Mouse (Mus musculus): ENCODE data around the gene Prep.

DNA sequence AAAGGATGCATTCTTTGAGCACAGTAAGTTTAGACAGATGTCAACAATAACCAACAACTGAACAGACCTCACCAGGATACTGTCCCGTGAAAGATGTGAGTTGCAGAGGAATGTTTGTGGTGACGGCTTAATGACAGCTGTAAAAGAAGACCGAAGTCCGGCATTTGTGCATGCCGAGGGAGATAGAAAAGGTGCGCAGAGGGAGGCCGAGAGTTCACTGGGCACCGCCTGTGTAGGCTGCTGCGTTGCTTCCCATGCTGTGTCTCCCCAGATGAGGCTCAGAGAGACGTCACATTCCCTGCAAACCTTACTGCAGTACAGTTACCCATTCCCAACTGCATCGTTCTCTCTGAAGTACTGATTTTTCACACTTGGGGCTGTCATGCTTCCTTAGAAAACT lies 45.9 kb downstream of the Prep start:
- no peak for TF ChIP-seq CTCF (IDR thresholded peaks at IDR 0.05; ENCODE audit: extremely low read depth, insufficient read length, insufficient replicate concordance, low read depth, low read length)
- no peak for TF ChIP-seq POLR2A (IDR thresholded peaks at IDR 0.05; ENCODE audit: low read depth, low read length)

All from small intestine, adult 2 months (tissue).